42 mouse cellular contexts compared by ENCODE assay signal in the genomic region with DNA sequence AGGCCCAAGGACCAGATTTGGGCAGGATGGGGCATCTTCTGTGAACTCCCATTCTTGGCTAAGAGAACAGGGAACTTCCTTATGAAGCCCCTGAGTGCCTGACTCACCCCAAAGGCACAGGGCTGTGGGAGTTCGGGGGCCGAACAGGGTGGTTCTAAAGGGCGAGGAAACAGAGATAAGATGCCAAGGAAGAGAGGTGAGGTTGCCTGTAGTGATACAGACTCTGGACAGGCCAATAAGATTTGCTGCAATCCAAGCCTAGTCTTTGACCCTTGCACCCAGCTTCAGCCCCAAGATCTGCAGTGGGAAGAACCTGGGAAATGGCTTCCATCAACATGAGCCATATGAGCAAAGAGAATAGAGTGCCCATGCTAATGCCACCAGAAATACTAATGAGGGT. TPM values are rescaled to one million over a fixed set of nuclear protein-coding genes. Genes with fewer than 3 reads are reported as not detected.
"Had no signal": no experiment of that assay in that cellular context is flagged by ENCODE, and none has a peak within 500 bp of the region (broad histone marks: within the 10 kb centered on the region; RNA-seq: fewer than 3 reads in every experiment).

No protein-coding gene starts in this region.

- H3K9ac ChIP-seq: heart, embryonic 12.5 days; heart, embryonic 13.5 days; heart, embryonic 15.5 days; hindbrain, embryonic 12.5 days; hindbrain, embryonic 13.5 days; hindbrain, embryonic 14.5 days; hindbrain, embryonic 15.5 days; kidney, embryonic 15.5 days had no signal

- H3K4me2 ChIP-seq: heart, embryonic 11.5 days; heart, embryonic 12.5 days; heart, embryonic 13.5 days; heart, embryonic 15.5 days; hindbrain, embryonic 12.5 days; hindbrain, embryonic 13.5 days; hindbrain, embryonic 14.5 days; hindbrain, embryonic 15.5 days; kidney, embryonic 15.5 days had no signal

- H3K4me1 ChIP-seq: heart, embryonic 10.5 days; heart, embryonic 12.5 days; heart, embryonic 13.5 days; heart, embryonic 15.5 days; hindbrain, embryonic 10.5 days; hindbrain, embryonic 12.5 days; hindbrain, embryonic 13.5 days; hindbrain, embryonic 15.5 days; kidney, embryonic 15.5 days had no signal

- H3K4me3 ChIP-seq: heart, embryonic 10.5 days; heart, embryonic 12.5 days; heart, embryonic 13.5 days; heart, embryonic 15.5 days; hindbrain, embryonic 10.5 days; hindbrain, embryonic 12.5 days; hindbrain, embryonic 13.5 days; hindbrain, embryonic 15.5 days; kidney, embryonic 15.5 days; layer of hippocampus, adult 2 months; left cerebral cortex, adult 2 months had no signal

- H3K27me3 ChIP-seq: heart, embryonic 13.5 days; heart, embryonic 15.5 days; hindbrain, embryonic 12.5 days; hindbrain, embryonic 13.5 days; hindbrain, embryonic 15.5 days; kidney, embryonic 15.5 days had no signal

- H3K27ac ChIP-seq: heart, embryonic 10.5 days; heart, embryonic 13.5 days; heart, embryonic 15.5 days; hindbrain, embryonic 10.5 days; hindbrain, embryonic 12.5 days; hindbrain, embryonic 13.5 days; hindbrain, embryonic 14.5 days; hindbrain, embryonic 15.5 days; hindbrain, postnatal 0 days; kidney, embryonic 15.5 days; kidney, postnatal 0 days; layer of hippocampus, adult 2 months; left cerebral cortex, adult 2 months had no signal

- ATAC-seq: hindbrain, embryonic 16.5 days; hindbrain, postnatal 0 days; inflammation-experienced regulatory T-cells, adult 6 months had no signal

- H3K9me3 ChIP-seq: heart, embryonic 10.5 days; heart, embryonic 12.5 days; heart, embryonic 13.5 days; heart, embryonic 15.5 days; hindbrain, embryonic 10.5 days; hindbrain, embryonic 12.5 days; hindbrain, embryonic 13.5 days; hindbrain, embryonic 15.5 days; kidney, embryonic 15.5 days had no signal

- H3K36me3 ChIP-seq: heart, embryonic 15.5 days; hindbrain, embryonic 15.5 days had no signal

- DNase-seq: heart, postnatal 10 days; heart, postnatal 14 days; heart, postnatal 36 days; heart, postnatal 4 days; kidney, adult 11 months; kidney, adult 18-20 months; kidney, adult 2 months; kidney, adult 8-10 months; kidney, adult 9 months; kidney, postnatal 10 days; kidney, postnatal 14 days; kidney, postnatal 25 days; kidney, postnatal 36 days; kidney, postnatal 4 days; layer of hippocampus, adult 9-11 months; layer of hippocampus, postnatal 36 days had no signal

RNA-seq across cellular contexts. Expression of gene Stkld1, which starts 9.4 kb away (rescaled TPM):
- total RNA-seq: heart, adult 8-10 months; heart, postnatal 25 days; heart, postnatal 36 days; heart, postnatal 4 days; hematopoietic stem cell, adult 5-6 weeks; hindbrain, postnatal 0 days; left cerebral cortex, adult 18-20 months had no signal
- polyA plus RNA-seq: heart, embryonic 14.5 days; hindbrain, embryonic 11.5 days; hindbrain, embryonic 14.5 days; hindbrain, embryonic 15.5 days; intestine, embryonic 14.5 days; kidney, embryonic 14.5 days; kidney, embryonic 15.5 days; large intestine, adult 2 months had no signal
